Mouse (Mus musculus): Measurements from ENCODE around the gene Jmjd1c. TPM values are rescaled to one million over a fixed set of nuclear protein-coding genes. Genes with fewer than 3 reads are reported as not detected.

The Jmjd1c gene
- total RNA-seq, 1 experiment = 93.0 TPM

DNA sequence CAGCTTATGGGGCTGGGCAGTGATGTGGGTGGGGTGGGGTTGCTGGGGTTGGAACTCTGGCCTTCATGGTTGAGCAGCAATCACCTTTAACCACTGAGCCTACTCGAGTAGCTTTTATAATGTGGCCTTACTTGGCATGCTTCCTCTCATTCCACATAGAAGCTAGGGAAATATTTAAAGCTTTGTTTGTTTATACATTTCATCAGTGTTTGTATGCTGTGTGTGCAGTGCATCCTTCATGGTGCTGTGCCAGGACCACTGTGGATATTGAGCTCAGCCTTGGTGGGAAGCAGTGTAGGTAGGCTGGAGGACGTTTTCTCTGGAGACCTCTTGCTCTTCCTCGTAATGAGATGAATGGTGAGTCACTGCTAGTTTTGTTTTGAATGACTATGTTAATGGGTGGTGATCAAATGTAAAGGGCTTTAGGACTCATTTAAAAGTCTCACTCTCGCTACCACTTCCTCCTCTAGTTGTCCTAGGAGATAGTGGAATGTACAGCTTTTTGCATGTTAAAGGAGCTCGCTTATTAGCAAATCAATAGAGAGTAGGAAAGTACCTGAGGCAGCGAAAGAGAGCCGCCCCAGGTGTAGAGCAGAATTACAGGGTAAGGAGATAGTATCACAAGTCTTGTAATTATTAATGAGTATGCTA lies 4.2 kb downstream of the Jmjd1c start:
- no peak for TF ChIP-seq HCFC1 (IDR thresholded peaks at IDR 0.05; ENCODE audit: borderline replicate concordance, insufficient read depth, low read length)
- TF ChIP-seq ZNF384 (IDR thresholded peaks at IDR 0.05; ENCODE audit: low read depth, low read length) = 0 out of 2 replicates have a peak, but pooled peaks have one; percentile 0
- TF ChIP-seq ZC3H11A (IDR thresholded peaks at IDR 0.05; ENCODE audit: borderline replicate concordance, low read depth, low read length) = no peak
- peak; percentile 73; the same call in 1 of the 2 replicates for TF ChIP-seq CHD2 (IDR thresholded peaks at IDR 0.05; ENCODE audit: low read depth, low read length)
- TF ChIP-seq MAFK (IDR thresholded peaks at IDR 0.05; ENCODE audit: insufficient read depth, low read depth, low read length) = peak; percentile 63
- in situ Hi-C loops (cut with MboI; ENCODE audit: low sequenced_read_pairs in 2 of 2, unreplicated experiment in 2 of 2) = no loop called here
- DNase-seq (ENCODE audit: low read depth, low spot score) = peak; percentile 83
- H3K27ac ChIP-seq (ENCODE audit: insufficient read depth, low read depth, low read length, poor library complexity, severe bottlenecking) = peak overlapping the region; percentile 93
- H3K9ac ChIP-seq (ENCODE audit: insufficient read depth, low read depth, low read length, poor library complexity, severe bottlenecking) = peak overlapping the region; percentile 43; the same call in 1 of the 2 replicates
- no peaks in the 10 kb centered on the region for H3K9me3 ChIP-seq (ENCODE audit: control insufficient read depth, insufficient read depth, low read depth, low read length)
- peaks cover 15% of the 10 kb centered on the region; the same call in 1 of the 2 replicates for H3K36me3 ChIP-seq (ENCODE audit: control insufficient read depth, insufficient read depth, low read length, poor library complexity, severe bottlenecking)
- peak overlapping the region; percentile 26 to 54; a peak in 3 of 4 replicates for H3K4me3 ChIP-seq (ENCODE audit: insufficient read depth in 1 of 2, low read depth in 1 of 2, low read length in 2 of 2, poor library complexity in 1 of 2, severe bottlenecking in 1 of 2)
- H3K4me1 ChIP-seq (ENCODE audit: control insufficient read depth in 2 of 2, insufficient read depth in 2 of 2, low read length in 2 of 2, poor library complexity in 1 of 2) = peaks cover 23 to 33% of the 10 kb centered on the region in 2 experiments

DNA sequence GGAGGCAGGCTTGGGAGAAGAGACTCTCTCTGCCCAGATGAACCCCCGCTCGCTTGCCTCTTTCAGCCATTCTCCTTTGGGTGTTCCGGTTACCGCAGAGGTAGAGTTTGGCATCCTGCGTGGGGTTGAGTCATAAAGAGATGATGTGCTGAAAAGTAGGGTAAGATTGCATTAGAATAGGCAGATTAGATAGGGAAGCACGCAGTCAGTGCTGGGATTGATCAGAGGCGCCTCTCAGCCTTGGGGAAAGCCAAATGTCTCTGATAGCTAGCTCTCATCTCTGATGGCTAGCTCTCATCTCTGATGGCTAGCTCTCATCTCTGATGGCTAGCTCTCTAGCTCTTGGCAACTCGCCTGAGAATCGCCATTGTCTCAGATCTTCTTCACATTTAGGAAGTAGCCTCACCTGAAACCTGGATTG lies 4.9 kb downstream of the Jmjd1c start:
- H3K4me3 ChIP-seq (ENCODE audit: insufficient read depth in 1 of 2, low read depth in 1 of 2, low read length in 2 of 2, poor library complexity in 1 of 2, severe bottlenecking in 1 of 2) = peak overlapping the region; percentile 26 to 66; a peak in 3 of 4 replicates
- peak overlapping the region; percentile 57 for H3K9ac ChIP-seq (ENCODE audit: insufficient read depth, low read depth, low read length, poor library complexity, severe bottlenecking)
- H3K27ac ChIP-seq (ENCODE audit: insufficient read depth, low read depth, low read length, poor library complexity, severe bottlenecking) = peak overlapping the region; percentile 95
- no peak for DNase-seq (ENCODE audit: low read depth, low spot score)
- TF ChIP-seq CHD2 (IDR thresholded peaks at IDR 0.05; ENCODE audit: low read depth, low read length) (0 out of 2 replicates have a peak, but pooled peaks have one; percentile 8), MAFK (IDR thresholded peaks at IDR 0.05; ENCODE audit: insufficient read depth, low read depth, low read length) (no peak)
- H3K9me3 ChIP-seq (ENCODE audit: control insufficient read depth, insufficient read depth, low read depth, low read length) = no peaks in the 10 kb centered on the region
- H3K36me3 ChIP-seq (ENCODE audit: control insufficient read depth, insufficient read depth, low read length, poor library complexity, severe bottlenecking) = peaks cover 15% of the 10 kb centered on the region; the same call in 1 of the 2 replicates
- H3K4me1 ChIP-seq (ENCODE audit: control insufficient read depth in 2 of 2, insufficient read depth in 2 of 2, low read length in 2 of 2, poor library complexity in 1 of 2) = peaks cover 22 to 39% of the 10 kb centered on the region in 2 experiments
- in situ Hi-C loops (cut with MboI; ENCODE audit: low sequenced_read_pairs in 2 of 2, unreplicated experiment in 2 of 2) = no loop called here

DNA sequence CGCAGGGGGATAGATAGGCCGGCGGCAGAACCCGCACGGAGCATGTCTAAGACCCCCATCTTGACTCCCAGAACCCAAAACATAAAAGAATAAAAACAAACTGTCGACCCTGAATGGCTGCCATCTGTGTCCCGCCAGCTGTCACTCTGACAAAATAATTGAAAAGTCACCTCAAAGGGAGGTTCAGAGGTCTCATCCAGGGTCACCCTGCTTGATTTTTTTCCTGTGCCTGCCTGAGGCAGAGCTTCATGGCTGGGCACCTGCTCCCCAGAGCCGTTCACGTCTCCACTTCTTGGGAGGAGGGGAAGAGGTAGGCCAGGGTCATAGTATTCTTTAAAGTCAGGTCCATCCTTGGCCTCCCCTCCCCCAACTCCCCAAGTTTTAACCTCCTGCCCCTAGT lies 8.6 kb downstream of the Jmjd1c start:
- in situ Hi-C loops (cut with MboI; ENCODE audit: low sequenced_read_pairs in 2 of 2, unreplicated experiment in 2 of 2) = no loop called here
- no peak for DNase-seq (ENCODE audit: low read depth, low spot score)
- no peak overlapping the region for H3K4me3 ChIP-seq (ENCODE audit: insufficient read depth in 1 of 2, low read depth in 1 of 2, low read length in 2 of 2, poor library complexity in 1 of 2, severe bottlenecking in 1 of 2)
- H3K4me1 ChIP-seq (ENCODE audit: control insufficient read depth in 2 of 2, insufficient read depth in 2 of 2, low read length in 2 of 2, poor library complexity in 1 of 2) = peaks cover 21 to 52% of the 10 kb centered on the region in 2 experiments
- H3K9ac ChIP-seq (ENCODE audit: insufficient read depth, low read depth, low read length, poor library complexity, severe bottlenecking) = no peak overlapping the region; the same call in 1 of the 2 replicates
- no peak overlapping the region for H3K27ac ChIP-seq (ENCODE audit: insufficient read depth, low read depth, low read length, poor library complexity, severe bottlenecking)
- H3K36me3 ChIP-seq (ENCODE audit: control insufficient read depth, insufficient read depth, low read length, poor library complexity, severe bottlenecking) = peaks cover 25% of the 10 kb centered on the region; the same call in 1 of the 2 replicates
- no peaks in the 10 kb centered on the region for H3K9me3 ChIP-seq (ENCODE audit: control insufficient read depth, insufficient read depth, low read depth, low read length)
- TF ChIP-seq MAFK (IDR thresholded peaks at IDR 0.05; ENCODE audit: insufficient read depth, low read depth, low read length) (no peak), HCFC1 (IDR thresholded peaks at IDR 0.05; ENCODE audit: borderline replicate concordance, insufficient read depth, low read length) (no peak), ZC3H11A (IDR thresholded peaks at IDR 0.05; ENCODE audit: borderline replicate concordance, low read depth, low read length) (no peak), ZNF384 (IDR thresholded peaks at IDR 0.05; ENCODE audit: low read depth, low read length) (no peak), CHD2 (IDR thresholded peaks at IDR 0.05; ENCODE audit: low read depth, low read length) (no peak)

DNA sequence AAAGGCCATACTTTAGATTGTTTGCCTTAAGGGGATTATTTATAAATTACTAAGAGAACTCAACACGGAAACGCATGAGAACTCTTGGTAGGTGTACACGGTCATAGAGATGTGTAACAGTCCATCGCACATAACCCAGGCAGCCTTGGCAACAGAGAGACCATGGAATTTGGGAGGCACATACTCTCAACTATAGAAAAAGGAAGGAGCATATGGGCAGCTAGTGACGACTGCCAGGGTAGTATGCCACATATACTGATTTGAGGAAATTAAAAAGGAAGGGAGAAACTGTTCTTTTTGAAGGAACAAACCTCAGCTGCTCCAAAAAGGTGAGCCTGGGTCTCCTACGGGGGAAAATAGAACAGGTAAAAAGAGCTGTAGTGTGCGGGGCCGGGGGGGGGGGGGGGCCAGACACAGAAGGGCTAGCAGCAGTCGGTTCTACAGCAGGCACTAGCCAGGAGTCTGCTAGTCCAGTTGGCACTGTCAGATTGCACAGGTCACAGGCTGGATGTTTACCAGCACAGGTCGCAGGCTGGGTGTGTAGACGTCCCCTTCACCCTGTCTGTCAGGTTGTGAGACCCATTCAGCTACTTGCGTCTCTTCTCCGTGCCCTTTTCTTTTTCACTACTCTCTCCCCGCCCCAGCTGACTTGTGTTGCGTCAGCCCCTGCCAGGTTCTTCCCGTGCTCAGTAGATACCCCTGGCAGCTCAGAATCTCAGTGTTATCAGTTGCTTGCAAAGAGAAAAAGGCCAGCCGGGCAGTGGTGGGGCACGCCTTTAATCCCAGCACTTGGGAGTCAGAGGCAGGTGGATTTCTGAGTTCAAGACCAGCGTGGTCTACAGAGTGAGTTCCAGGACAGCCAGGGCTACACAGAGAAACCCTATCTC lies 9.6 kb downstream of the Jmjd1c start:
- Histone ChIP-seq H3K4me1 (ENCODE audit: control insufficient read depth in 2 of 2, insufficient read depth in 2 of 2, low read length in 2 of 2, poor library complexity in 1 of 2) (peaks cover 25 to 58% of the 10 kb centered on the region in 2 experiments), H3K4me3 (ENCODE audit: insufficient read depth in 1 of 2, low read depth in 1 of 2, low read length in 2 of 2, poor library complexity in 1 of 2, severe bottlenecking in 1 of 2) (no peak overlapping the region; a peak in 1 of 4 replicates), H3K36me3 (ENCODE audit: control insufficient read depth, insufficient read depth, low read length, poor library complexity, severe bottlenecking) (peaks cover 28% of the 10 kb centered on the region; the same call in 1 of the 2 replicates), H3K9ac (ENCODE audit: insufficient read depth, low read depth, low read length, poor library complexity, severe bottlenecking) (peak overlapping the region; percentile 15; the same call in 1 of the 2 replicates), H3K27ac (ENCODE audit: insufficient read depth, low read depth, low read length, poor library complexity, severe bottlenecking) (peak overlapping the region; percentile 2; the same call in 1 of the 2 replicates), H3K9me3 (ENCODE audit: control insufficient read depth, insufficient read depth, low read depth, low read length) (no peaks in the 10 kb centered on the region)
- in situ Hi-C loops (cut with MboI; ENCODE audit: low sequenced_read_pairs in 2 of 2, unreplicated experiment in 2 of 2) = no loop called here
- no peak for TF ChIP-seq MAFK (IDR thresholded peaks at IDR 0.05; ENCODE audit: insufficient read depth, low read depth, low read length)
- no peak for TF ChIP-seq ZNF384 (IDR thresholded peaks at IDR 0.05; ENCODE audit: low read depth, low read length)
- no peak for TF ChIP-seq ZC3H11A (IDR thresholded peaks at IDR 0.05; ENCODE audit: borderline replicate concordance, low read depth, low read length)
- no peak for TF ChIP-seq CHD2 (IDR thresholded peaks at IDR 0.05; ENCODE audit: low read depth, low read length)
- TF ChIP-seq HCFC1 (IDR thresholded peaks at IDR 0.05; ENCODE audit: borderline replicate concordance, insufficient read depth, low read length) = no peak
- no peak for DNase-seq (ENCODE audit: low read depth, low spot score)
